Mouse (Mus musculus) brain, embryonic 14.5 days (tissue): ENCODE data around the gene Serpinb1a. TPM values are rescaled to one million over a fixed set of nuclear protein-coding genes. Genes with fewer than 3 reads are reported as not detected.
"Not testable (repeated sequence)": the region's sequence is repeated elsewhere in the genome, so short reads cannot be mapped to it uniquely, and the experiment has no call there.

Source experiments
- DNase-seq: peaks from one replicate; pipeline ENCODE4 v3.0.0-alpha.2; 2011; ENCODE audit warnings: low read depth
- CTCF ChIP-seq: fragments of 200-500 bp; IDR thresholded peaks from 2 replicates; pipeline ENCODE4 v1.5.1; 2012; ENCODE audit warnings: inconsistent platforms, mild to moderate bottlenecking, moderate library complexity, borderline replicate concordance; ENCODE audit not compliant: insufficient read depth, insufficient read length; ENCODE audit errors: extremely low read depth
- POLR2A ChIP-seq: fragments of 200-500 bp; IDR thresholded peaks from 2 replicates; pipeline ENCODE4 v1.6.1; 2012; ENCODE audit warnings: mild to moderate bottlenecking, inconsistent platforms, borderline replicate concordance; ENCODE audit not compliant: poor library complexity, insufficient read depth, insufficient read length, severe bottlenecking; ENCODE audit errors: extremely low read depth
- polyA plus RNA-seq: library from polyadenylated mRNA; depleted of rRNA; stranded (reverse); fragments of >200 nt; gene quantifications from 2 replicates; pipeline ENCODE4 v1.2.3, GENCODE M21; 2012; rRNA removed

Gene Serpinb1a
- polyA plus RNA-seq, result 0.85 and 1.4 TPM in 2 replicates

- TF ChIP-seq POLR2A (no peak), CTCF (no peak)
- no peak for DNase-seq
Measured at GRCm38 (mm10) chr13:32850668-32851404, at the start of gene Serpinb1a. Serpinb1a (minus strand) TSS chr13:32851185.

GRCm38 (mm10) chr13:32900639-32901038 lies 49.7 kb upstream of the Serpinb1a start:
- peak; percentile 33 for DNase-seq
- TF ChIP-seq CTCF (peak; percentile 59; the same call in 1 of the 2 replicates), POLR2A (no peak)

- not testable (repeated sequence) for DNase-seq
Measured at GRCm38 (mm10) chr13:32899114-32899513, 48.1 kb upstream of the Serpinb1a start.

- DNase-seq, result no peak
- TF ChIP-seq POLR2A (no peak), CTCF (no peak)
Measured at GRCm38 (mm10) chr13:32898111-32898510, 47.1 kb upstream of the Serpinb1a start, which contains the start of gene Serpinb1c. Serpinb1c (minus strand) TSS chr13:32898211.

- no peak for TF ChIP-seq POLR2A
- DNase-seq, result no peak
Measured at GRCm38 (mm10) chr13:32896931-32897330, 45.9 kb upstream of the Serpinb1a start.

- TF ChIP-seq CTCF, result no peak
- TF ChIP-seq POLR2A, result no peak
Measured at GRCm38 (mm10) chr13:32884755-32885154, 33.8 kb upstream of the Serpinb1a start.

GRCm38 (mm10) chr13:32873862-32874261 lies 22.9 kb upstream of the Serpinb1a start:
- TF ChIP-seq POLR2A (no peak), CTCF (no peak)
- DNase-seq, result no peak

More at GRCm38 (mm10) chr13:32884755-32885154, 33.8 kb upstream of the Serpinb1a start:
- DNase-seq, result no peak

GRCm38 (mm10) chr13:32868843-32869242 lies 17.9 kb upstream of the Serpinb1a start:
- no peak for TF ChIP-seq POLR2A
- TF ChIP-seq CTCF, result no peak
- DNase-seq, result no peak

GRCm38 (mm10) chr13:32868233-32868632 lies 17.2 kb upstream of the Serpinb1a start:
- DNase-seq, result not testable (repeated sequence)

GRCm38 (mm10) chr13:32867030-32867429 lies 16.0 kb upstream of the Serpinb1a start:
- no peak for TF ChIP-seq POLR2A
- no peak for TF ChIP-seq CTCF

GRCm38 (mm10) chr13:32866484-32866883 lies 15.5 kb upstream of the Serpinb1a start:
- peak; percentile 94 for TF ChIP-seq CTCF
- no peak for TF ChIP-seq POLR2A
- peak; percentile 86 for DNase-seq

More at GRCm38 (mm10) chr13:32867030-32867429, 16.0 kb upstream of the Serpinb1a start:
- peak; percentile 45 for DNase-seq

GRCm38 (mm10) chr13:32865591-32865990 lies 14.6 kb upstream of the Serpinb1a start:
- DNase-seq, result no peak
- no peak for TF ChIP-seq CTCF
- TF ChIP-seq POLR2A, result no peak

GRCm38 (mm10) chr13:32864529-32864928 lies 13.5 kb upstream of the Serpinb1a start:
- not testable (repeated sequence) for DNase-seq

- DNase-seq, result no peak
- TF ChIP-seq POLR2A (no peak), CTCF (no peak)
Measured at GRCm38 (mm10) chr13:32863456-32863855, 12.5 kb upstream of the Serpinb1a start.
